Mouse (Mus musculus) stomach, embryonic 16.5 days (tissue): ENCODE measurements at regions not wholly inside any gene's neighbourhood (a gene's known extent, or its start where the extent isn't known, plus 50 kb on each side); places are given as distances from the start of the nearest gene placed in this dataset.

Experiments
- ATAC-seq: fragments of 200-750 bp; cut with Nextera tagmentation; 2 replicates; pipeline ENCODE4 v1.8.0; 2017; ENCODE audit warnings: moderate number of reproducible peaks, moderate TSS enrichment; ENCODE audit not compliant: insufficient read depth, low FRiP score
- H3K27ac ChIP-seq: fragments of 300-500 bp; sonication (generic); 2 replicates; pipeline ENCODE4 v1.5.1; 2014; ENCODE audit warnings: low read length
- H3K27me3 ChIP-seq: fragments of 300-500 bp; sonication (generic); 2 replicates; pipeline ENCODE4 v1.6.1; 2014; ENCODE audit warnings: low read length, control low read depth, mixed read lengths; ENCODE audit not compliant: control insufficient read depth, insufficient read depth
- H3K36me3 ChIP-seq: fragments of 300-500 bp; sonication (generic); 2 replicates; pipeline ENCODE4 v1.6.1; 2014; ENCODE audit warnings: low read length; ENCODE audit not compliant: control insufficient read depth, insufficient read depth
- H3K4me1 ChIP-seq: fragments of 300-500 bp; sonication (generic); 2 replicates; pipeline ENCODE4 v1.6.1; 2014; ENCODE audit warnings: low read length, control low read depth, mixed read lengths; ENCODE audit not compliant: control insufficient read depth, insufficient read depth
- H3K4me2 ChIP-seq: fragments of 300-500 bp; sonication (generic); 2 replicates; pipeline ENCODE4 v1.6.1; 2014; ENCODE audit warnings: low read depth, low read length, mixed read lengths
- H3K4me3 ChIP-seq: fragments of 300-500 bp; sonication (generic); replicated peaks from 2 replicates; pipeline ENCODE4 v1.5.1; 2014; ENCODE audit warnings: mild to moderate bottlenecking, low read length
- H3K9ac ChIP-seq: fragments of 300-500 bp; sonication (generic); 2 replicates; pipeline ENCODE4 v1.6.1; 2014; ENCODE audit warnings: low read length
- H3K9me3 ChIP-seq: fragments of 300-500 bp; sonication (generic); replicated peaks from 2 replicates; pipeline ENCODE4 v1.6.1; 2016; ENCODE audit warnings: low read length, control low read depth; ENCODE audit not compliant: control insufficient read depth
- WGBS: fragments of 180-500 bp; shearing (Covaris S2); extraction: QIAGEN DNeasy Blood & Tissue Kit; methylation state at CpG from one replicate; pipeline ENCODE4 v1.1.7; 2014; 5-methylcytosine and 5-hydroxymethylcytosine counted together

- Histone ChIP-seq H3K9me3 (no peaks in the 10 kb centered on the region), H3K4me2 (no peak overlapping the region), H3K36me3 (no peaks in the 10 kb centered on the region), H3K27ac (no peak overlapping the region; the same call in 1 of the 2 replicates), H3K9ac (no peak overlapping the region), H3K4me1 (0 out of 2 replicates have a peak, but pooled peaks cover 6% of the 10 kb centered on the region), H3K4me3 (no peak overlapping the region), H3K27me3 (no peaks in the 10 kb centered on the region)
- WGBS, result 62% methylated on average over 17 of the region's 17 CpGs
- no peak for ATAC-seq
Observed at GRCm38 (mm10) chr2:75244311-75245033, 414.6 kb upstream of the Hnrnpa3 start.

- Histone ChIP-seq H3K9me3 (no peaks in the 10 kb centered on the region), H3K4me2 (no peak overlapping the region), H3K27ac (no peak overlapping the region), H3K27me3 (no peaks in the 10 kb centered on the region), H3K4me1 (0 out of 2 replicates have a peak, but pooled peaks cover 6% of the 10 kb centered on the region), H3K9ac (no peak overlapping the region), H3K4me3 (no peak overlapping the region), H3K36me3 (no peaks in the 10 kb centered on the region)
- no peak for ATAC-seq
- 81% methylated on average over 6 of the region's 6 CpGs for WGBS
Observed at GRCm38 (mm10) chr2:75245256-75245655, 413.8 kb upstream of the Hnrnpa3 start.

GRCm38 (mm10) chr2:75245662-75246061, 413.4 kb upstream of the Hnrnpa3 start:
- no peak overlapping the region for H3K4me2 ChIP-seq
- ATAC-seq, result no peak
- 0 out of 2 replicates have a peak, but pooled peaks cover 6% of the 10 kb centered on the region for H3K4me1 ChIP-seq
- no peak overlapping the region for H3K4me3 ChIP-seq
- no peaks in the 10 kb centered on the region for H3K36me3 ChIP-seq
- no peak overlapping the region for H3K27ac ChIP-seq
- WGBS, result 68% methylated on average over 5 of the region's 5 CpGs
- no peak overlapping the region for H3K9ac ChIP-seq
- H3K27me3 ChIP-seq, result no peaks in the 10 kb centered on the region
- H3K9me3 ChIP-seq, result no peaks in the 10 kb centered on the region

- no peaks in the 10 kb centered on the region for H3K27me3 ChIP-seq
- no peak overlapping the region for H3K9ac ChIP-seq
- H3K4me2 ChIP-seq, result no peak overlapping the region
- WGBS, result 42% methylated on average over 12 of the region's 12 CpGs
- no peaks in the 10 kb centered on the region for H3K36me3 ChIP-seq
- no peaks in the 10 kb centered on the region for H3K9me3 ChIP-seq
- no peak overlapping the region for H3K27ac ChIP-seq
- H3K4me3 ChIP-seq, result no peak overlapping the region
- no peak for ATAC-seq
- 0 out of 2 replicates have a peak, but pooled peaks cover 6% of the 10 kb centered on the region for H3K4me1 ChIP-seq
Observed at GRCm38 (mm10) chr2:75246082-75246743, 412.8 kb upstream of the Hnrnpa3 start.

GRCm38 (mm10) chr2:75248251-75248650, 410.8 kb upstream of the Hnrnpa3 start:
- no peak overlapping the region for H3K9ac ChIP-seq
- H3K4me3 ChIP-seq, result no peak overlapping the region
- no peak overlapping the region for H3K27ac ChIP-seq
- 0 out of 2 replicates have a peak, but pooled peaks cover 6% of the 10 kb centered on the region for H3K4me1 ChIP-seq
- H3K4me2 ChIP-seq, result no peak overlapping the region
- no peaks in the 10 kb centered on the region for H3K9me3 ChIP-seq
- WGBS, result 41% methylated on average over 5 of the region's 5 CpGs
- no peaks in the 10 kb centered on the region for H3K27me3 ChIP-seq
- no peak for ATAC-seq
- no peaks in the 10 kb centered on the region for H3K36me3 ChIP-seq

- Histone ChIP-seq H3K27me3 (no peaks in the 10 kb centered on the region), H3K9me3 (no peaks in the 10 kb centered on the region), H3K27ac (no peak overlapping the region), H3K9ac (no peak overlapping the region), H3K4me2 (no peak overlapping the region), H3K36me3 (no peaks in the 10 kb centered on the region), H3K4me3 (no peak overlapping the region), H3K4me1 (no peaks in the 10 kb centered on the region)
- 82% methylated on average over 1 of the region's 1 CpGs for WGBS
- no peak for ATAC-seq
Observed at GRCm38 (mm10) chr2:75250507-75250906, 408.6 kb upstream of the Hnrnpa3 start.

GRCm38 (mm10) chr2:75252829-75253228, 406.2 kb upstream of the Hnrnpa3 start:
- no peak for ATAC-seq
- no peaks in the 10 kb centered on the region for H3K36me3 ChIP-seq
- H3K4me1 ChIP-seq, result no peaks in the 10 kb centered on the region
- H3K4me2 ChIP-seq, result no peak overlapping the region
- no peak overlapping the region for H3K4me3 ChIP-seq
- H3K9ac ChIP-seq, result no peak overlapping the region
- H3K27ac ChIP-seq, result no peak overlapping the region
- no peaks in the 10 kb centered on the region for H3K9me3 ChIP-seq
- no peaks in the 10 kb centered on the region for H3K27me3 ChIP-seq
- 89% methylated on average over 8 of the region's 8 CpGs for WGBS

- H3K4me3 ChIP-seq, result no peak overlapping the region
- no peaks in the 10 kb centered on the region for H3K27me3 ChIP-seq
- H3K4me1 ChIP-seq, result no peaks in the 10 kb centered on the region
- no peak overlapping the region for H3K4me2 ChIP-seq
- no peaks in the 10 kb centered on the region for H3K9me3 ChIP-seq
- H3K36me3 ChIP-seq, result no peaks in the 10 kb centered on the region
- no peak for ATAC-seq
- WGBS, result 72% methylated on average over 7 of the region's 7 CpGs
- no peak overlapping the region for H3K9ac ChIP-seq
- no peak overlapping the region for H3K27ac ChIP-seq
Observed at GRCm38 (mm10) chr2:75265218-75265617, 393.8 kb upstream of the Hnrnpa3 start.
